Mouse (Mus musculus): Measurements from ENCODE around the gene Scn10a.

The Scn10a gene

GRCm38 (mm10) chr9:119573009-119573408 is 146.1 kb downstream of the Scn10a start:
- DNase-seq, result no peak

- DNase-seq, result peak; percentile 88
Observed at GRCm38 (mm10) chr9:119571411-119571888, 147.7 kb downstream of the Scn10a start.

GRCm38 (mm10) chr9:119570652-119571051 is 148.5 kb downstream of the Scn10a start:
- peak; percentile 93 for DNase-seq

- no peak for DNase-seq
Observed at GRCm38 (mm10) chr9:119568732-119569131, 150.4 kb downstream of the Scn10a start.

DNA sequence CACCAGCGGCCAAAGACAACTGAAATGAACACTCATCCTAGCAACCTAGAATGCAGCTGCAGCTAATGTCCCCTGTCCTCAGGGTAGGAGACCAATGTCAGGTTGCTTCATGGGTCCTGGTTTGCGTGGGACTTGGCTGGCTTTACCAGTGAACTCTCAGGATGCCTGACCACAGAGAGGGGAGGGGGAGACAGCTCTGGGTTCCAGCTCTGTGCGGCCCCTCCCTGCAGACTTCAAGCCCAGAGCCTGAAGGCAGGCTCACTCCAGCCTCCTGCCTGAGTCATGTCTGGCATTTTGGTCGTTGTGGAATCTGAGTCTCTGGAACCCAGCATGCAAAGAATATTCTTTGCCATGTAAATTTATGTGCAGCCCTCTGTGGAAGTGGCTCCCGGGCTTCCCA is 151.3 kb downstream of the Scn10a start:
- DNase-seq, result no peak

GRCm38 (mm10) chr9:119566214-119566613 is 152.9 kb downstream of the Scn10a start:
- DNase-seq, result no peak

DNA sequence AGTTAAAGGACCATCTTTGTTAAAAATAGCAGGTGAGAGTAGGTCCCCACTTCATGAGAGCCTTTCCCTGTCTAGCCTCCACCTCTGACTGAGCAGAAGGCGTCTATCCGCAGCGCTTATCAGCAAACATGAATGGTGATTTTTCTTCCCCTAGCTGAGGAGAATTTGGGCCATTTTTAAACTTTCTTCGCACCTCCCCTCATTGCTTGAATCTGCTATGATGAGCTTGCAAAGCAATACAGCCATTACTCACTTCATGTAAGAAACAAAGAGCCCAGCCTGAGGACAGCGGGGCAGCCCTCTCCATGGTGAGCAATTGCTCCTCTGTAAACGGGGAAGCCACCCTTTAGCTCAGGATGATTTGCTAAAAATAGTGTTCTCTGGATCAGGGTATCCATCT is 154.3 kb downstream of the Scn10a start:
- no peak for DNase-seq

GRCm38 (mm10) chr9:119563617-119564016 is 155.5 kb downstream of the Scn10a start:
- peak; percentile 97 for DNase-seq

DNA sequence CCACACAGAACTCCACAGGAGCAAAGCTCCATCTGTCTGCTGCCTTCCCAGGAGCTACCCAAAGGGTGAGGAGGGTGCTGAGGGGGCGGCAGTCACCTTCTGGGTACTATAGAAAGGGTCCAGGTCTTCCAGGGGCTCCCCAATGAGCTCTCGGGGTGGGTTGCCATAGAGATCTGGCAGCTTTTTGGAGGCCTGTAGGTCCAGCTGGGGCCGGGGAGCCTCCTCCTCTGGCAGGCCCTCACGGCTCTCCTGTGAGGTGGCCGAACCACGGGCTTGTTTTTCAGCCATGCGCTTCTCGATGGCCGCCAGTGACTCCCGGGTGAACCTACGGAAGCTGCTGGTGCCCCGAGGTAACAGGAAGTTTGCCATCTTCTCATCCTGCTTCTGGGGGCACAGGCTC is 156.9 kb downstream of the Scn10a start:
- no peak for DNase-seq

- peak; percentile 97 for DNase-seq
Observed at GRCm38 (mm10) chr9:119561746-119562145, 157.4 kb downstream of the Scn10a start.

GRCm38 (mm10) chr9:119559537-119560276 is 159.4 kb downstream of the Scn10a start:
- no peak for DNase-seq

All from heart, adult 11 months (tissue).